Comparison of ENCODE assay signal across 27 mouse cellular contexts in genomic region chr5:150302996-150303395, GRCm38 (mm10).
A peak's percentile ranks its signal among the peaks of the same experiment; 100 is the strongest.
DNase-seq lines count a peak whose midpoint lies in the region; ATAC-seq lines count a peak whose summit lies in the region.
"Had no signal": no experiment of that assay in that cellular context is flagged by ENCODE, and none has a peak within 500 bp of the region (broad histone marks: within the 10 kb centered on the region; RNA-seq: fewer than 3 reads in every experiment).

No protein-coding gene starts in this region.

- DNase-seq in embryonic facial prominence, embryonic 14.5 days (ENCODE audit: low spot score): peak; percentile 55
- no peak for DNase-seq in embryonic facial prominence, embryonic 10.5 days (ENCODE audit: low spot score)
- peak; percentile 66 for DNase-seq in heart, adult 11 months
- DNase-seq in heart, postnatal 25 days (ENCODE audit: low spot score): no peak
- no peak for DNase-seq in heart, postnatal 36 days
- DNase-seq: adrenal gland, postnatal 10 days; adrenal gland, postnatal 36 days; B cell, adult 2 months; cerebellum, adult 11 months; cerebellum, adult 8-10 months; cerebellum, postnatal 10 days; cerebellum, postnatal 36 days; embryo, embryonic 11 days; forebrain, postnatal 0 days; gastrocnemius, postnatal 10 days; heart, adult 2 months; kidney, adult 2 months had no signal

- H3K27ac ChIP-seq in embryonic facial prominence, embryonic 14.5 days (replicated peaks; ENCODE audit: low read depth, low read length): no peak overlapping the region
- no peak overlapping the region for H3K27ac ChIP-seq in embryonic facial prominence, embryonic 10.5 days (replicated peaks)
- 0 out of 2 replicates have a peak overlapping the region, but pooled peaks have one; percentile 1 for H3K27ac ChIP-seq in heart, embryonic 13.5 days (replicated peaks)
- H3K27ac ChIP-seq: embryonic facial prominence, embryonic 15.5 days; heart, adult 2 months; hindbrain, embryonic 12.5 days; hindbrain, embryonic 15.5 days had no signal

- H3K4me1 ChIP-seq in embryonic facial prominence, embryonic 14.5 days (ENCODE audit: control insufficient read depth, insufficient read depth, low read length): no peaks in the 10 kb centered on the region
- no peaks in the 10 kb centered on the region for H3K4me1 ChIP-seq in embryonic facial prominence, embryonic 10.5 days
- H3K4me1 ChIP-seq in heart, embryonic 13.5 days: peaks cover 25% of the 10 kb centered on the region
- H3K4me1 ChIP-seq: embryonic facial prominence, embryonic 15.5 days; hindbrain, embryonic 12.5 days had no signal

- no peak overlapping the region for H3K4me2 ChIP-seq in embryonic facial prominence, embryonic 14.5 days (ENCODE audit: low read depth, low read length)
- H3K4me2 ChIP-seq in heart, embryonic 13.5 days: no peak overlapping the region
- H3K4me2 ChIP-seq: embryonic facial prominence, embryonic 15.5 days; hindbrain, embryonic 12.5 days; hindbrain, embryonic 15.5 days had no signal

- intact Hi-C loops in heart, postnatal 25 days (cut with DNase I): no loop called here
- intact Hi-C loops in heart, postnatal 36 days (cut with DNase I): no loop called here

- whole genome bisulfite sequencing in embryonic facial prominence, embryonic 14.5 days: 51% methylated on average over 5 of the region's 5 CpGs
- WGBS in embryonic facial prominence, embryonic 10.5 days: 67% methylated on average over 5 of the region's 5 CpGs
- WGBS in heart, embryonic 13.5 days: 42% methylated on average over 5 of the region's 5 CpGs

- no peaks in the 10 kb centered on the region for H3K27me3 ChIP-seq in embryonic facial prominence, embryonic 14.5 days (replicated peaks; ENCODE audit: control insufficient read depth, insufficient read depth, low read length)
- no peaks in the 10 kb centered on the region for H3K27me3 ChIP-seq in embryonic facial prominence, embryonic 10.5 days (replicated peaks; ENCODE audit: low read depth, poor library complexity, severe bottlenecking)
- H3K27me3 ChIP-seq in heart, embryonic 13.5 days (replicated peaks): no peaks in the 10 kb centered on the region
- H3K27me3 ChIP-seq: CH12.LX; embryonic facial prominence, embryonic 15.5 days; hindbrain, embryonic 12.5 days; hindbrain, embryonic 15.5 days; Patski had no signal

- H3K9ac ChIP-seq in embryonic facial prominence, embryonic 14.5 days (ENCODE audit: low read depth, low read length): no peak overlapping the region
- no peak overlapping the region; the same call in 1 of the 2 replicates for H3K9ac ChIP-seq in heart, embryonic 13.5 days
- H3K9ac ChIP-seq: embryonic facial prominence, embryonic 15.5 days; forebrain, postnatal 0 days; hindbrain, embryonic 12.5 days; hindbrain, embryonic 15.5 days had no signal

- no peak overlapping the region for H3K4me3 ChIP-seq in embryonic facial prominence, embryonic 14.5 days (ENCODE audit: low read depth, low read length)
- no peak overlapping the region for H3K4me3 ChIP-seq in embryonic facial prominence, embryonic 10.5 days
- no peak overlapping the region for H3K4me3 ChIP-seq in heart, embryonic 13.5 days
- H3K4me3 ChIP-seq: embryonic facial prominence, embryonic 15.5 days; heart, adult 2 months; hindbrain, embryonic 12.5 days; hindbrain, embryonic 15.5 days had no signal

- H3K9me3 ChIP-seq in embryonic facial prominence, embryonic 14.5 days (ENCODE audit: control insufficient read depth, low read length): no peaks in the 10 kb centered on the region
- no peaks in the 10 kb centered on the region for H3K9me3 ChIP-seq in embryonic facial prominence, embryonic 10.5 days
- H3K9me3 ChIP-seq in heart, embryonic 13.5 days: no peaks in the 10 kb centered on the region
- H3K9me3 ChIP-seq: embryonic facial prominence, embryonic 15.5 days; hindbrain, embryonic 12.5 days; hindbrain, embryonic 15.5 days had no signal

- ATAC-seq in embryonic facial prominence, embryonic 14.5 days (ENCODE audit: low read depth): peak; percentile 57; the same call in 1 of the 2 replicates
- no peak for ATAC-seq in heart, embryonic 13.5 days (ENCODE audit: extremely low read depth, insufficient number of reproducible peaks, low FRiP score, low TSS enrichment)
- no peak for ATAC-seq in megakaryocyte, adult 5-6 weeks (ENCODE audit: poor library complexity, severe bottlenecking)
- ATAC-seq: forebrain, embryonic 14.5 days; forebrain, postnatal 0 days; intestine, postnatal 0 days; Patski had no signal

- no peaks in the 10 kb centered on the region for H3K36me3 ChIP-seq in embryonic facial prominence, embryonic 14.5 days (ENCODE audit: control insufficient read depth, insufficient read depth, low read length)
- no peaks in the 10 kb centered on the region for H3K36me3 ChIP-seq in embryonic facial prominence, embryonic 10.5 days (replicated peaks)
- H3K36me3 ChIP-seq in heart, embryonic 13.5 days: peaks cover 18% of the 10 kb centered on the region
- H3K36me3 ChIP-seq: embryonic facial prominence, embryonic 15.5 days; G1E; hindbrain, embryonic 12.5 days; hindbrain, embryonic 15.5 days had no signal

Comparison
In these comparisons a context has a peak if more than half of its experiments do, and no peak if none do; other contexts are left out.
1. DNase-seq: peak in embryonic facial prominence, embryonic 14.5 days (single experiment) and heart, adult 11 months (single experiment); none in embryonic facial prominence, embryonic 10.5 days (single experiment), heart, postnatal 25 days (single experiment) and heart, postnatal 36 days (0 of 2).